Mouse (Mus musculus): Measurements from ENCODE around the gene Tmco4. TPM values are rescaled to one million over a fixed set of nuclear protein-coding genes. Genes with fewer than 3 reads are reported as not detected.

Tmco4 gene
- total and polyA plus RNA-seq, 3 experiments, result 8.4 to 11.7 (median 9.2) TPM

- peak in 1 of 2 experiments; percentile 24 for DNase-seq
- no peaks in the 10 kb centered on the region for H3K4me1 ChIP-seq (ENCODE audit: control insufficient read depth, insufficient read depth, low read length)
- TF ChIP-seq CTCF (IDR thresholded peaks at IDR 0.05), result peak; percentile 59
- TF ChIP-seq POLR2A (IDR thresholded peaks at IDR 0.05; ENCODE audit: insufficient read depth, low read depth, low read length), result no peak
- no peak for TF ChIP-seq EP300 (IDR thresholded peaks at IDR 0.05; ENCODE audit: insufficient read depth, low read depth, low read length)
- H3K79me2 ChIP-seq (replicated peaks; ENCODE audit: control insufficient read depth, insufficient read depth, low read length), result no peaks in the 10 kb centered on the region
- H3K27me3 ChIP-seq (ENCODE audit: control insufficient read depth, insufficient read depth, low read length), result no peaks in the 10 kb centered on the region
- no peak overlapping the region for H3K4me3 ChIP-seq
- intact Hi-C loops (cut with DNase I), result loop anchor here (5.0 kb wide), 1 partner anchor 79 kb away; no protein-coding TSS in a partner anchor
- H3K27ac ChIP-seq, result no peak overlapping the region
- WGBS, result 22% methylated on average over 6 of the region's 6 CpGs
- H3K36me3 ChIP-seq (ENCODE audit: control insufficient read depth, insufficient read depth, low read length), result no peaks in the 10 kb centered on the region
- no peak overlapping the region for H3K9ac ChIP-seq (ENCODE audit: low read depth, low read length)
Observed at GRCm38 (mm10) chr4:139001433-139001832, 28.7 kb downstream of the Tmco4 start.

GRCm38 (mm10) chr4:139004067-139004466 lies 31.4 kb downstream of the Tmco4 start:
- intact Hi-C loops (cut with DNase I), result loop anchor here (5.0 kb wide), 1 partner anchor 82 kb away; no protein-coding TSS in a partner anchor
- WGBS, result 89% methylated on average over 8 of the region's 8 CpGs
- Histone ChIP-seq H3K9ac (ENCODE audit: low read depth, low read length) (no peak overlapping the region), H3K27me3 (ENCODE audit: control insufficient read depth, insufficient read depth, low read length) (no peaks in the 10 kb centered on the region), H3K4me3 (no peak overlapping the region), H3K36me3 (ENCODE audit: control insufficient read depth, insufficient read depth, low read length) (no peaks in the 10 kb centered on the region), H3K4me1 (ENCODE audit: control insufficient read depth, insufficient read depth, low read length) (no peaks in the 10 kb centered on the region), H3K79me2 (replicated peaks; ENCODE audit: control insufficient read depth, insufficient read depth, low read length) (no peaks in the 10 kb centered on the region), H3K27ac (no peak overlapping the region)
- TF ChIP-seq CTCF (IDR thresholded peaks at IDR 0.05), result no peak
- no peak for TF ChIP-seq POLR2A (IDR thresholded peaks at IDR 0.05; ENCODE audit: insufficient read depth, low read depth, low read length)
- no peak for TF ChIP-seq EP300 (IDR thresholded peaks at IDR 0.05; ENCODE audit: insufficient read depth, low read depth, low read length)
- DNase-seq, result no peak

- no peak for TF ChIP-seq CTCF (IDR thresholded peaks at IDR 0.05)
- TF ChIP-seq EP300 (IDR thresholded peaks at IDR 0.05; ENCODE audit: insufficient read depth, low read depth, low read length), result no peak
- TF ChIP-seq POLR2A (IDR thresholded peaks at IDR 0.05; ENCODE audit: insufficient read depth, low read depth, low read length), result no peak
- Histone ChIP-seq H3K4me1 (ENCODE audit: control insufficient read depth, insufficient read depth, low read length) (no peaks in the 10 kb centered on the region), H3K36me3 (ENCODE audit: control insufficient read depth, insufficient read depth, low read length) (no peaks in the 10 kb centered on the region), H3K79me2 (replicated peaks; ENCODE audit: control insufficient read depth, insufficient read depth, low read length) (no peaks in the 10 kb centered on the region), H3K4me3 (no peak overlapping the region), H3K9ac (ENCODE audit: low read depth, low read length) (no peak overlapping the region), H3K27me3 (ENCODE audit: control insufficient read depth, insufficient read depth, low read length) (no peaks in the 10 kb centered on the region), H3K27ac (no peak overlapping the region)
- intact Hi-C loops (cut with DNase I), result no loop called here
- DNase-seq, result no peak
- 48% methylated on average over 6 of the region's 6 CpGs for WGBS
Observed at GRCm38 (mm10) chr4:139005214-139005613, 32.5 kb downstream of the Tmco4 start.

- intact Hi-C loops (cut with DNase I), result no loop called here
- Histone ChIP-seq H3K79me2 (replicated peaks; ENCODE audit: control insufficient read depth, insufficient read depth, low read length) (no peaks in the 10 kb centered on the region), H3K4me3 (no peak overlapping the region), H3K4me1 (ENCODE audit: control insufficient read depth, insufficient read depth, low read length) (no peaks in the 10 kb centered on the region), H3K9ac (ENCODE audit: low read depth, low read length) (no peak overlapping the region), H3K27ac (no peak overlapping the region), H3K36me3 (ENCODE audit: control insufficient read depth, insufficient read depth, low read length) (no peaks in the 10 kb centered on the region), H3K27me3 (ENCODE audit: control insufficient read depth, insufficient read depth, low read length) (no peaks in the 10 kb centered on the region)
- TF ChIP-seq CTCF (IDR thresholded peaks at IDR 0.05), result no peak
- no peak for TF ChIP-seq POLR2A (IDR thresholded peaks at IDR 0.05; ENCODE audit: insufficient read depth, low read depth, low read length)
- TF ChIP-seq EP300 (IDR thresholded peaks at IDR 0.05; ENCODE audit: insufficient read depth, low read depth, low read length), result no peak
- 75% methylated on average over 3 of the region's 3 CpGs for WGBS
- DNase-seq, result no peak
Observed at GRCm38 (mm10) chr4:139007353-139007752, 34.7 kb downstream of the Tmco4 start.

- Histone ChIP-seq H3K4me1 (ENCODE audit: control insufficient read depth, insufficient read depth, low read length) (no peaks in the 10 kb centered on the region), H3K9ac (ENCODE audit: low read depth, low read length) (no peak overlapping the region), H3K79me2 (replicated peaks; ENCODE audit: control insufficient read depth, insufficient read depth, low read length) (no peaks in the 10 kb centered on the region), H3K27me3 (ENCODE audit: control insufficient read depth, insufficient read depth, low read length) (no peaks in the 10 kb centered on the region), H3K27ac (no peak overlapping the region), H3K4me3 (no peak overlapping the region), H3K36me3 (ENCODE audit: control insufficient read depth, insufficient read depth, low read length) (no peaks in the 10 kb centered on the region)
- no peak for DNase-seq
- TF ChIP-seq POLR2A (IDR thresholded peaks at IDR 0.05; ENCODE audit: insufficient read depth, low read depth, low read length), result no peak
- TF ChIP-seq CTCF (IDR thresholded peaks at IDR 0.05), result no peak
- intact Hi-C loops (cut with DNase I), result no loop called here
- WGBS, result 70% methylated on average over 6 of the region's 6 CpGs
Observed at GRCm38 (mm10) chr4:139007981-139008536, 35.4 kb downstream of the Tmco4 start.

- WGBS, result 95% methylated on average over 13 of the region's 13 CpGs
- H3K9ac ChIP-seq (ENCODE audit: low read depth, low read length), result no peak overlapping the region
Observed at GRCm38 (mm10) chr4:139011201-139011702, 38.6 kb downstream of the Tmco4 start.

More at GRCm38 (mm10) chr4:139011201-139011702, 38.6 kb downstream of the Tmco4 start:
- DNase-seq, result no peak
- H3K36me3 ChIP-seq (ENCODE audit: control insufficient read depth, insufficient read depth, low read length), result no peaks in the 10 kb centered on the region
- no peaks in the 10 kb centered on the region for H3K4me1 ChIP-seq (ENCODE audit: control insufficient read depth, insufficient read depth, low read length)
- H3K27me3 ChIP-seq (ENCODE audit: control insufficient read depth, insufficient read depth, low read length), result no peaks in the 10 kb centered on the region
- H3K27ac ChIP-seq, result no peak overlapping the region
- H3K4me3 ChIP-seq, result no peak overlapping the region
- intact Hi-C loops (cut with DNase I), result no loop called here
- TF ChIP-seq CTCF (IDR thresholded peaks at IDR 0.05) (no peak), EP300 (IDR thresholded peaks at IDR 0.05; ENCODE audit: insufficient read depth, low read depth, low read length) (no peak), POLR2A (IDR thresholded peaks at IDR 0.05; ENCODE audit: insufficient read depth, low read depth, low read length) (no peak)
- no peaks in the 10 kb centered on the region for H3K79me2 ChIP-seq (replicated peaks; ENCODE audit: control insufficient read depth, insufficient read depth, low read length)
